Mouse (Mus musculus) erythroblast, embryonic 14.5 days (primary cell): Measurements from ENCODE around the gene Micu1.

Experiments
- GATA1 ChIP-seq: IDR thresholded peaks from 2 replicates; pipeline ENCODE4 v1.6.1; 2012; ENCODE audit warnings: low read length, inconsistent platforms, mixed read lengths
- TAL1 ChIP-seq: IDR thresholded peaks from 3 replicates; pipeline ENCODE4 v1.6.1; 2012; ENCODE audit warnings: low read length, inconsistent platforms, mixed read lengths

GRCm38 (mm10) chr10:59820886-59821285 lies 118.6 kb downstream of the Micu1 start:
- TF ChIP-seq GATA1 (no peak), TAL1 (no peak)
